Mouse (Mus musculus) embryonic facial prominence, embryonic 14.5 days (tissue): Measurements from ENCODE around the gene Armc2. TPM values are rescaled to one million over a fixed set of nuclear protein-coding genes. Genes with fewer than 3 reads are reported as not detected.
A peak's percentile ranks its signal among the peaks of the same experiment; 100 is the strongest.
"Not testable (repeated sequence)": the region's sequence is repeated elsewhere in the genome, so short reads cannot be mapped to it uniquely, and the experiment has no call there.

Experiments
- ATAC-seq: fragments of 200-750 bp; cut with Nextera tagmentation; 2 replicates; pipeline ENCODE4 v1.8.0; 2017; ENCODE audit warnings: low read depth, moderate number of reproducible peaks, moderate TSS enrichment
- DNase-seq: peaks from one replicate; pipeline ENCODE4 v3.0.0-alpha.2; 2015; ENCODE audit warnings: low spot score
- H3K27ac ChIP-seq: fragments of 300-500 bp; sonication (generic); replicated peaks from 2 replicates; pipeline ENCODE4 v1.5.1; 2014; ENCODE audit warnings: low read depth, mild to moderate bottlenecking, low read length, moderate library complexity
- H3K27me3 ChIP-seq: fragments of 300-500 bp; sonication (generic); replicated peaks from 2 replicates; pipeline ENCODE4 v1.6.1; 2014; ENCODE audit warnings: low read length; ENCODE audit not compliant: control insufficient read depth, insufficient read depth
- H3K36me3 ChIP-seq: fragments of 300-500 bp; sonication (generic); 2 replicates; pipeline ENCODE4 v1.6.1; 2014; ENCODE audit warnings: low read length, mixed read lengths; ENCODE audit not compliant: control insufficient read depth, insufficient read depth
- H3K4me1 ChIP-seq: fragments of 300-500 bp; sonication (generic); 2 replicates; pipeline ENCODE4 v1.6.1; 2014; ENCODE audit warnings: antibody characterized with exemption, low read length; ENCODE audit not compliant: control insufficient read depth, insufficient read depth
- H3K4me2 ChIP-seq: fragments of 300-500 bp; sonication (generic); 2 replicates; pipeline ENCODE4 v1.6.1; 2014; ENCODE audit warnings: low read depth, mild to moderate bottlenecking, low read length, moderate library complexity, mixed read lengths
- H3K4me3 ChIP-seq: fragments of 300-500 bp; sonication (generic); 2 replicates; pipeline ENCODE4 v1.5.1; 2014; ENCODE audit warnings: low read depth, mild to moderate bottlenecking, low read length
- H3K9ac ChIP-seq: fragments of 300-500 bp; sonication (generic); 2 replicates; pipeline ENCODE4 v1.6.1; 2014; ENCODE audit warnings: low read depth, mild to moderate bottlenecking, low read length, moderate library complexity, mixed read lengths
- H3K9me3 ChIP-seq: fragments of 300-500 bp; sonication (generic); 2 replicates; pipeline ENCODE4 v1.6.1; 2016; ENCODE audit warnings: low read length; ENCODE audit not compliant: control insufficient read depth
- WGBS: fragments of 180-500 bp; shearing (Covaris S2); extraction: QIAGEN DNeasy Blood & Tissue Kit; methylation state at CpG from one replicate; pipeline ENCODE4 v1.1.7; 2014; 5-methylcytosine and 5-hydroxymethylcytosine counted together
- polyA plus RNA-seq: library from polyadenylated mRNA; unstranded; fragments of >200 nt; fragmentation: Nextera tagmentation; extraction: Ambion mirVana; gene quantifications from 2 replicates; pipeline ENCODE4 v1.2.1, GENCODE M21; 2014

Armc2 gene
- polyA plus RNA-seq, 1 experiment from 2014 or later: 4.1 TPM

- H3K4me3 ChIP-seq, H3K4me1 ChIP-seq, DNase-seq, H3K9ac ChIP-seq, H3K27ac ChIP-seq, ATAC-seq, H3K27me3 ChIP-seq, H3K4me2 ChIP-seq, H3K9me3 ChIP-seq, H3K36me3 ChIP-seq: not testable (repeated sequence)
- 95% methylated on average over 5 of the region's 10 CpGs for WGBS
These were observed 65.9 kb downstream of the Armc2 start for GRCm38 (mm10) chr10:41952354-41952753.

- Histone ChIP-seq H3K9me3 (no peaks in the 10 kb centered on the region), H3K27ac (no peak overlapping the region), H3K4me3 (no peak overlapping the region), H3K27me3 (no peaks in the 10 kb centered on the region), H3K4me2 (no peak overlapping the region), H3K9ac (no peak overlapping the region), H3K4me1 (peaks cover 26% of the 10 kb centered on the region), H3K36me3 (no peaks in the 10 kb centered on the region)
- ATAC-seq (no peak), DNase-seq (no peak)
- WGBS: 62% methylated on average over 4 of the region's 4 CpGs
These were observed 79.2 kb downstream of the Armc2 start for GRCm38 (mm10) chr10:41939090-41939489.

- Histone ChIP-seq H3K9me3 (no peaks in the 10 kb centered on the region), H3K4me1 (peaks cover 26% of the 10 kb centered on the region), H3K4me3 (no peak overlapping the region), H3K27me3 (no peaks in the 10 kb centered on the region), H3K36me3 (no peaks in the 10 kb centered on the region), H3K9ac (no peak overlapping the region), H3K4me2 (no peak overlapping the region), H3K27ac (no peak overlapping the region)
- ATAC-seq (no peak), DNase-seq (peak; percentile 38)
- WGBS: 49% methylated on average over 4 of the region's 4 CpGs
These were observed 81.1 kb downstream of the Armc2 start for GRCm38 (mm10) chr10:41937176-41937575.

- Histone ChIP-seq H3K9ac (no peak overlapping the region), H3K9me3 (no peaks in the 10 kb centered on the region), H3K4me1 (peaks cover 26% of the 10 kb centered on the region), H3K36me3 (no peaks in the 10 kb centered on the region), H3K4me2 (no peak overlapping the region), H3K4me3 (no peak overlapping the region), H3K27me3 (no peaks in the 10 kb centered on the region), H3K27ac (no peak overlapping the region)
- WGBS: 54% methylated on average over 4 of the region's 4 CpGs
- ATAC-seq (no peak), DNase-seq (peak; percentile 40)
These were observed 82.1 kb downstream of the Armc2 start for GRCm38 (mm10) chr10:41936100-41936499.

DNA sequence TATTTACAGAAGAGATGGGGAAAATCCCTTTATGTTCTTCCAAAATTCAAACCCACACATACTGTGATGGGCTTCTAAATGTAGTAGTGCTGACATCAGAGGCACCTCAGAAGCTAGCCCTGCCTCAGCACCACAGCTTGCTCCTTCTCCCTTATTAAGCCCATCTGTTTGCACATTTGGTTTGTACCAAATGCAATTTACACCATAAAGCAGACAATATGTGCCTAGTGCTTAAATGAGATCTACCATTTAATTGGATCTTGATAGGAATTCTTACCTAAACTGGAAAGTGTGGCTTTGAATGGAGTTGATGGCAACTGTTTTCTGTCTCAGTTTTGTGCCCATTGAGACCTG lies 82.8 kb downstream of the Armc2 start:
- Histone ChIP-seq H3K9me3 (no peaks in the 10 kb centered on the region), H3K27me3 (no peaks in the 10 kb centered on the region), H3K9ac (no peak overlapping the region), H3K4me2 (peak overlapping the region; percentile 36), H3K36me3 (no peaks in the 10 kb centered on the region), H3K4me3 (no peak overlapping the region), H3K27ac (peak overlapping the region; percentile 73; the same call in 1 of the 2 replicates), H3K4me1 (peaks cover 26% of the 10 kb centered on the region)
- ATAC-seq (no peak), DNase-seq (no peak)

- peak overlapping the region; percentile 73 for H3K27ac ChIP-seq
- peak overlapping the region; percentile 36 for H3K4me2 ChIP-seq
- H3K27me3 ChIP-seq: no peaks in the 10 kb centered on the region
- 15% methylated on average over 19 of the region's 21 CpGs for WGBS
- no peak overlapping the region for H3K9ac ChIP-seq
- H3K36me3 ChIP-seq: no peaks in the 10 kb centered on the region
- DNase-seq: peak; percentile 90
- H3K4me1 ChIP-seq: peaks cover 26% of the 10 kb centered on the region
- peak; percentile 86 for ATAC-seq
- no peaks in the 10 kb centered on the region for H3K9me3 ChIP-seq
- 0 out of 2 replicates have a peak overlapping the region, but pooled peaks have one; percentile 6 for H3K4me3 ChIP-seq
These were observed 83.4 kb downstream of the Armc2 start for GRCm38 (mm10) chr10:41934633-41935475.

DNA sequence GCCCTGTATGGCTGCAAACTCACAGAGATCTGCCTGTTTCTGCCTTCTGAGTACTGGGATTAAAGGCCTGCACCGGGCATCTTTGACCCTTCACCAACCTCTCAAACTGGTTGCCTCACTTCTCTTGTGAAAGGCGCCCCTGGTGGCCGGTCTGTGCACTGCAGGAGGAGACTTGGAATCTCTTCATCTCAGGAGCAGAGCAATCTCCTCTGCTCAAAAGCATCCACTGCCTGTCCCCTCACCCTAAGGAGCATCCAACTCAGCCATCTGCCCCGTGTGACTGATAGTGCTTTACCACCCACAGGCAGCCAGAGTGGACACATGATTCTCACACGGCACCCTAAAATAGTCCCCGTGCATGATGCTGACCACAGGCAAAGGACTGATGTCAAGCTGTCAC lies 84.7 kb downstream of the Armc2 start:
- no peaks in the 10 kb centered on the region for H3K9me3 ChIP-seq
- H3K4me3 ChIP-seq: no peak overlapping the region
- no peak overlapping the region for H3K27ac ChIP-seq
- 70% methylated on average over 6 of the region's 6 CpGs for WGBS
- no peak for ATAC-seq
- H3K27me3 ChIP-seq: no peaks in the 10 kb centered on the region
- H3K9ac ChIP-seq: no peak overlapping the region
- no peak for DNase-seq
- H3K4me2 ChIP-seq: no peak overlapping the region
- H3K36me3 ChIP-seq: no peaks in the 10 kb centered on the region
- H3K4me1 ChIP-seq: peaks cover 26% of the 10 kb centered on the region

DNA sequence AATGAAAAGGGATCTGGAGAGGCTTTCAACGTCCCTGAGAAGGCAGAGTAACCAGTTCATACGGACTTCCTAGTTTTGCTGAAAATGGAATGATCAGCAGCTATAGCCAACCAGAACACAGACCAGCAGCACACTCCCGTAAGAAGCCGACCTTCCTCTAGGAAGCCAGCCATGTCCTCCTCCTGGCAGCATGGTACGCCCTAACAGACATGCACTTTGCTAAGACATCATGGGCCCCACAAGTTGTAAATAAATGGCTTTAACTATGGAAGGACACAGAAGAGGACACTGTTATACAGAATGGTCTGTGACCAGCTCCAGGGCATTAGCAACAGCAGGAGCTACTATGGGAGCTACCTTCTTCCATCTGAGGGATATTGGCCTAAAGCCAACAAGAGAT lies 85.3 kb downstream of the Armc2 start:
- no peaks in the 10 kb centered on the region for H3K27me3 ChIP-seq
- no peak overlapping the region for H3K4me3 ChIP-seq
- no peaks in the 10 kb centered on the region for H3K36me3 ChIP-seq
- H3K9ac ChIP-seq: no peak overlapping the region
- 76% methylated on average over 5 of the region's 5 CpGs for WGBS
- ATAC-seq (no peak), DNase-seq (no peak)
- no peak overlapping the region for H3K4me2 ChIP-seq
- peaks cover 26% of the 10 kb centered on the region for H3K4me1 ChIP-seq
- H3K9me3 ChIP-seq: no peaks in the 10 kb centered on the region
- no peak overlapping the region for H3K27ac ChIP-seq

- Histone ChIP-seq H3K9ac (no peak overlapping the region), H3K4me1 (peaks cover 26% of the 10 kb centered on the region), H3K27ac (no peak overlapping the region), H3K27me3 (no peaks in the 10 kb centered on the region), H3K36me3 (no peaks in the 10 kb centered on the region), H3K9me3 (no peaks in the 10 kb centered on the region), H3K4me3 (no peak overlapping the region), H3K4me2 (no peak overlapping the region)
- 80% methylated on average over 12 of the region's 12 CpGs for WGBS
- ATAC-seq: no peak
- no peak for DNase-seq
These were observed 86.3 kb downstream of the Armc2 start for GRCm38 (mm10) chr10:41931962-41932361.
